Mouse (Mus musculus) mammary gland, adult 2 months (tissue): ENCODE data around the gene Olfr1085. TPM values are rescaled to one million over a fixed set of nuclear protein-coding genes. Genes with fewer than 3 reads are reported as not detected.

Experiments used
- polyA plus RNA-seq: library from polyadenylated mRNA; depleted of rRNA; stranded (reverse); fragments of >200 nt; gene quantifications from 2 replicates; pipeline ENCODE4 v1.2.3, GENCODE M21; 2012; ENCODE audit warnings: low replicate concordance; rRNA removed

Gene Olfr1085
- not detected in 2 replicates for polyA plus RNA-seq

DNA sequence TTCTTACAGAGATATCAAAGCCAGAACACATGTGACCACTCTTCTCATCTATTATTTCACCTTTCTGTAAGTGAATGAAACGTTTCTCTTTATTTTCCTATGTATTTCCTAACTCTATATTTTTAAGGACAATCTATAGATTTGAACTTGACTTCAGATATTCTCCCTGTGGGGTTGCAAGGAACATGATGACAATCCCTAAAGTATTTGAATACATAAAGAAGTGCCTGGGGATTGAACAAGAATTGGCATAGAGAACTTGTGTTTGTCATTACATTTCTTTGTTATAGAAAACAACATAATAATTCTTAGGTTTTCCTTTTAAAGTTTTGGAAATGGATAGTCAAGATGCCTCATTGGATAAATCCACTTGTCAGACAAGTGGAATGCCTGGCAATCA is at the start of gene Olfr1085:
Olfr1085 (minus strand) TSS at position 101 of the 400 bp plus-strand sequence.

DNA sequence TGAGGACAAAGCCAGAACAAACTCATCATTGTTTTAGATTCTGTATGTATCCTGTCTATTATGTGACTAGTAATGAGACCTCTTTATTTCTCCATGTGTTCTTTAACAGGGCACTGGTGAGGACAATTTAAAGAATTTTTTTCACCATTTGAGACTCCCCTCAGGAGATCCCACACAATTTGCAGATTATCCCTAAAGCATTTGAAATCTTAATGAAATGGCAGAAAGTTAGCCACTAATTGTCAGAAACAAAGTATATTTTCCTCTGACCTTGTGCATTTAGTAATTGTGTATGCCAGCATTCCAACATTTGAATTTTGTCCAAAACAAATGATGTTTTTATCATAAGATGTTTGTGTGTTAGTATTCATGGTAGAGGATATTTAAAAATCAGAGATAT is 36.5 kb upstream of the Olfr1085 start, which contains the start of gene Olfr1087:
Olfr1087 (minus strand) TSS at position 101 of the 400 bp plus-strand sequence.

DNA sequence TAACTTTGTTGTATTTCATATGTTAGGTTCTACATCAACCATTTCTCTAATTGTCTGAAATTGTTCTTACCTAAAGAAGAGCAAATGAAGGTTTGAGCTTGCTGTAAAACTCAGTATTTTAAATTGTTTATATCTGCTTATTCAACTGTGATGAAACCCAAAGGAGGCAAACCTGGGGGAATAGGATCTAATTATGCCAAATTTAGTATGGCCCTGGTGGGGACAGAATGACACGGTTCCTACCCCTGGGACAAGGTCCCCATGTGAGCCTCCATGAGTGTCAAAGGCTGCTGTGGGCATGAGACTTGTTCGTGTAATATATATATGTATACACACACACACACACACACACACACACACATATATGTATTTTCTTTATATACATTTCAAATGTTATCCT is 18.2 kb upstream of the Olfr1085 start, which contains the start of gene Olfr1086:
Olfr1086 (minus strand) TSS at position 101 of the 400 bp plus-strand sequence.

DNA sequence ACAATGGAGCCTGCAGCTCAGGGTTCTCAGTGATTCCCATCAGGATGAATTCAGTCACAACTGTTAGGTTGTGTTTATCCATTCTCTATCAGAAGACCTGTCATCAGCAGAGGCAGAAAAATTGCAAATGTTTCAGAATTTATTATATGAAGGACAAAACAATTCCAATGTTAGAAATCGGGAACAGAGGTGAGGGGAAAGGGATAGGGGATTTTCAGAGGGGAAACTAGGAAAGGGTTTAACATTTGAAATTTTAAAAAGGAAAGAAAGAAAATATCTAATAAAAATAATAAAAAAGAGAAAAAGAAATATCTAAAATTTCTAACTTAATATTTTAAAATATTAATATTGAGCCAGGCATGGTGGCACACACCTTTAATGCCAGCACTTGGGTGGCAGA is 22.2 kb downstream of the Olfr1085 start, which contains the start of gene Olfr1084:
Olfr1084 (minus strand) TSS at position 101 of the 400 bp plus-strand sequence.

Other genes starting within 250 kb of the Olfr1085 start
- not detected in 2 replicates for gene Olfr1061, start 248.0 kb downstream of the Olfr1085 start, polyA plus RNA-seq
- gene Olfr1062, start 235.3 kb downstream of the Olfr1085 start, polyA plus RNA-seq, result not detected in 2 replicates
- not detected in 2 replicates for gene Olfr1065, start 211.4 kb downstream of the Olfr1085 start, polyA plus RNA-seq
- gene Olfr1066, start 205.8 kb downstream of the Olfr1085 start, polyA plus RNA-seq, result not detected in 2 replicates
- gene Olfr228, start 174.6 kb downstream of the Olfr1085 start, polyA plus RNA-seq, result not detected in 2 replicates
- not detected in 2 replicates for gene Olfr1076, start 153.6 kb downstream of the Olfr1085 start, polyA plus RNA-seq
- gene Olfr1079, start 119.5 kb downstream of the Olfr1085 start, polyA plus RNA-seq, result not detected in 2 replicates
- not detected in 2 replicates for gene Olfr1080, start 103.8 kb downstream of the Olfr1085 start, polyA plus RNA-seq
- not detected in 2 replicates for gene Olfr1082, start 63.1 kb downstream of the Olfr1085 start, polyA plus RNA-seq
- gene Olfr1084, start 22.3 kb downstream of the Olfr1085 start, polyA plus RNA-seq, result not detected in 2 replicates
- not detected in 2 replicates for gene Olfr1086, start 18.1 kb upstream of the Olfr1085 start, polyA plus RNA-seq
- not detected in 2 replicates for gene Olfr1087, start 36.4 kb upstream of the Olfr1085 start, polyA plus RNA-seq
- gene Olfr1089, start 71.7 kb upstream of the Olfr1085 start, polyA plus RNA-seq, result not detected in 2 replicates
- gene Olfr1090, start 97.0 kb upstream of the Olfr1085 start, polyA plus RNA-seq, result not detected in 2 replicates
- gene Olfr1093, start 120.5 kb upstream of the Olfr1085 start, polyA plus RNA-seq, result not detected in 2 replicates
- gene Olfr141, start 148.0 kb upstream of the Olfr1085 start, polyA plus RNA-seq, result not detected in 2 replicates
- gene Olfr1094, start 162.6 kb upstream of the Olfr1085 start, polyA plus RNA-seq, result not detected in 2 replicates
- not detected in 2 replicates for gene Olfr1095, start 189.7 kb upstream of the Olfr1085 start, polyA plus RNA-seq
- gene Gm13723, start 212.8 kb upstream of the Olfr1085 start, polyA plus RNA-seq, result not detected in 2 replicates
- gene Olfr1097, start 230.2 kb upstream of the Olfr1085 start, polyA plus RNA-seq, result not detected in 2 replicates